Mouse (Mus musculus): ENCODE results near the gene Plekhg2.

- no peak for TF ChIP-seq GATA1 (IDR thresholded peaks at IDR 0.05; ENCODE audit: low read length)
- TF ChIP-seq TAL1 (IDR thresholded peaks at IDR 0.05; ENCODE audit: low read length): no peak
These were observed 20.7 kb downstream of the Plekhg2 start for GRCm38 (mm10) chr7:28351676-28352191.

Data from erythroblast, embryonic 14.5 days (primary cell).